Mouse (Mus musculus) c-Kit-positive CD71-negative TER-119-negative erythroid progenitor cells, embryonic 14.5 days (primary cell): ENCODE measurements around the gene Sar1b.
A peak's percentile ranks its signal among the peaks of the same experiment; 100 is the strongest.
"Not testable (repeated sequence)": the region's sequence is repeated elsewhere in the genome, so short reads cannot be mapped to it uniquely, and the experiment has no call there.

Source experiments
- DNase-seq: peaks from one replicate; pipeline ENCODE4 v3.0.0-alpha.2; 2013; ENCODE audit warnings: low read depth

Gene Sar1b

GRCm38 (mm10) chr11:51763213-51763907, at the start of gene Sar1b, which contains the start of gene Sec24a:
Sar1b (plus strand) TSS chr11:51763687.
Sec24a (minus strand) TSS chr11:51763634.
- DNase-seq, result peak; percentile 68

GRCm38 (mm10) chr11:51721066-51721465, 42.4 kb upstream of the Sar1b start:
- no peak for DNase-seq

GRCm38 (mm10) chr11:51732883-51733282, 30.6 kb upstream of the Sar1b start:
- DNase-seq, result no peak

- not testable (repeated sequence) for DNase-seq
Measured at GRCm38 (mm10) chr11:51734218-51734617, 29.3 kb upstream of the Sar1b start.

- no peak for DNase-seq
Measured at GRCm38 (mm10) chr11:51738651-51739403, 24.7 kb upstream of the Sar1b start.

GRCm38 (mm10) chr11:51740701-51741100, 22.8 kb upstream of the Sar1b start:
- no peak for DNase-seq

- no peak for DNase-seq
Measured at GRCm38 (mm10) chr11:51746096-51746495, 17.4 kb upstream of the Sar1b start.

- not testable (repeated sequence) for DNase-seq
Measured at GRCm38 (mm10) chr11:51751623-51752225, 11.8 kb upstream of the Sar1b start.

GRCm38 (mm10) chr11:51755621-51756311, 7.7 kb upstream of the Sar1b start:
- no peak for DNase-seq

GRCm38 (mm10) chr11:51756352-51756771, 7.1 kb upstream of the Sar1b start:
- peak; percentile 83 for DNase-seq

- DNase-seq, result no peak
Measured at GRCm38 (mm10) chr11:51757023-51757422, 6.5 kb upstream of the Sar1b start.

GRCm38 (mm10) chr11:51757625-51758024, 5.9 kb upstream of the Sar1b start:
- no peak for DNase-seq

- DNase-seq, result not testable (repeated sequence)
Measured at GRCm38 (mm10) chr11:51758207-51758606, 5.3 kb upstream of the Sar1b start.

GRCm38 (mm10) chr11:51759251-51759650, 4.2 kb upstream of the Sar1b start:
- no peak for DNase-seq

GRCm38 (mm10) chr11:51759941-51760657, 3.4 kb upstream of the Sar1b start:
- no peak for DNase-seq

- DNase-seq, result no peak
Measured at GRCm38 (mm10) chr11:51761241-51761640, 2.2 kb upstream of the Sar1b start.

GRCm38 (mm10) chr11:51763955-51764354, 468 bp downstream of the Sar1b start:
- no peak for DNase-seq

- DNase-seq, result no peak
Measured at GRCm38 (mm10) chr11:51764816-51765215, 1.3 kb downstream of the Sar1b start.

GRCm38 (mm10) chr11:51767579-51768220, 4.2 kb downstream of the Sar1b start:
- DNase-seq, result no peak

GRCm38 (mm10) chr11:51768296-51768695, 4.8 kb downstream of the Sar1b start:
- DNase-seq, result no peak

- DNase-seq, result no peak
Measured at GRCm38 (mm10) chr11:51775507-51775906, 12.0 kb downstream of the Sar1b start.
